In the genomic region with DNA sequence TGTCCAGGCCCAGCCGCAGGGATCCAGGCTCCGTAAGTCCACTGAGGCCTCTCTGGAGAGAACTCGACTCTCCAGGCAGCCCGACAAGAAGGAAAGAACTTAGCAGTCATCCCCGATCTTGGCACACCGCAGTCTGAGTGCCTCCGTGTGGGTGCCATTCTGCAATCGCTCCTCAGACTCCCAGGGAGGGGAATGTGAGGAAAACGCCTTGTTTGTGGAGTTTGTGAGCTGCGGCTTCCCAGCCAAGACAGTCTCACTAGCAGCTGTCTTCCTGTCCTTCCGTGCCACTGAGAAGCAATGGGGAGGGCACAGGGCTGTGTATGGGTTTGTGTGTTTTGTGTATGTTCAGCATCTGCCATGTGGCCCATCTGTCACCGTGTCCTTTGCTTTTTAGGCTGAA, we compare ENCODE assay signal across 24 mouse cellular contexts. TPM values are rescaled to one million over a fixed set of nuclear protein-coding genes. Genes with fewer than 3 reads are reported as not detected.
DNase-seq lines count a peak whose midpoint lies in the region; ATAC-seq and TF ChIP-seq lines count a peak whose summit lies in the region.
"Had no signal": no experiment of that assay in that cellular context is flagged by ENCODE, and none has a peak within 500 bp of the region (broad histone marks: within the 10 kb centered on the region; RNA-seq: fewer than 3 reads in every experiment).

No protein-coding gene starts in this region.

- H3K9me3 ChIP-seq in forebrain, embryonic 13.5 days (replicated peaks) = no peaks in the 10 kb centered on the region
- H3K9me3 ChIP-seq in forebrain, embryonic 10.5 days = no peaks in the 10 kb centered on the region
- H3K9me3 ChIP-seq: heart, embryonic 15.5 days; intestine, embryonic 15.5 days; kidney, embryonic 15.5 days; stomach, embryonic 15.5 days had no signal

- peaks cover 5% of the 10 kb centered on the region; the same call in 1 of the 2 replicates for H3K36me3 ChIP-seq in forebrain, embryonic 13.5 days (ENCODE audit: poor library complexity, severe bottlenecking)
- H3K36me3 ChIP-seq in forebrain, embryonic 10.5 days (replicated peaks) = no peaks in the 10 kb centered on the region
- H3K36me3 ChIP-seq: heart, embryonic 15.5 days; kidney, embryonic 15.5 days; stomach, embryonic 15.5 days had no signal

- TF ChIP-seq CTCF in brain, embryonic 14.5 days (IDR thresholded peaks at IDR 0.05; ENCODE audit: borderline replicate concordance, extremely low read depth, insufficient read depth, insufficient read length) = no peak

- 86% methylated on average over 12 of the region's 12 CpGs for WGBS in forebrain, embryonic 13.5 days
- WGBS in forebrain, embryonic 10.5 days = 85% methylated on average over 12 of the region's 12 CpGs

- H3K4me3 ChIP-seq in forebrain, embryonic 13.5 days = no peak overlapping the region
- no peak overlapping the region for H3K4me3 ChIP-seq in forebrain, embryonic 10.5 days
- H3K4me3 ChIP-seq: heart, embryonic 15.5 days; intestine, embryonic 15.5 days; kidney, embryonic 15.5 days; stomach, embryonic 15.5 days had no signal

- no peak overlapping the region for H3K4me2 ChIP-seq in forebrain, embryonic 13.5 days
- H3K4me2 ChIP-seq: heart, embryonic 15.5 days; intestine, embryonic 15.5 days; kidney, embryonic 15.5 days; midbrain, embryonic 11.5 days; stomach, embryonic 15.5 days had no signal

- ATAC-seq in forebrain, embryonic 13.5 days = no peak
- ATAC-seq: CD4-positive, CD25-positive, alpha-beta regulatory T cell, adult 4 months; intestine, embryonic 15.5 days; lung, postnatal 0 days; Patski had no signal

- DNase-seq in forebrain, embryonic 10.5 days (ENCODE audit: extremely low spot score, low spot score) = no peak
- DNase-seq in layer of hippocampus, adult 8-10 months (ENCODE audit: low spot score in 2 of 2) = peak; percentile 29 to 49
- DNase-seq in layer of hippocampus, postnatal 10 days (ENCODE audit: low spot score in 2 of 2) = no peak
- peak; percentile 67 for DNase-seq in brain, embryonic 14.5 days (ENCODE audit: low read depth)
- DNase-seq in left cerebral cortex, adult 18-20 months (ENCODE audit: low spot score in 2 of 2) = peak; percentile 29 to 31
- DNase-seq in kidney, postnatal 25 days = no peak
- no peak for DNase-seq in thymus, postnatal 25 days
- DNase-seq: adrenal gland, postnatal 10 days; cerebellum, adult 11 months; cerebellum, postnatal 25 days; gastrocnemius, postnatal 36 days; heart, postnatal 4 days; liver; retina, postnatal 1 day; thymus, adult 2 months had no signal

- H3K4me1 ChIP-seq in forebrain, embryonic 13.5 days = peaks cover 4% of the 10 kb centered on the region; the same call in 1 of the 2 replicates
- H3K4me1 ChIP-seq in forebrain, embryonic 10.5 days = peaks cover 11% of the 10 kb centered on the region
- H3K4me1 ChIP-seq: intestine, embryonic 15.5 days; kidney, embryonic 15.5 days had no signal

- H3K27ac ChIP-seq in forebrain, embryonic 13.5 days = peak overlapping the region; percentile 51
- H3K27ac ChIP-seq in forebrain, embryonic 10.5 days = no peak overlapping the region
- H3K27ac ChIP-seq: heart, embryonic 15.5 days; intestine, embryonic 15.5 days; kidney, embryonic 15.5 days; stomach, embryonic 15.5 days had no signal

- no peak overlapping the region for H3K9ac ChIP-seq in forebrain, embryonic 13.5 days
- H3K9ac ChIP-seq: heart, embryonic 15.5 days; intestine, embryonic 15.5 days; kidney, embryonic 15.5 days; stomach, embryonic 15.5 days had no signal

- H3K27me3 ChIP-seq in forebrain, embryonic 13.5 days = no peaks in the 10 kb centered on the region
- no peaks in the 10 kb centered on the region for H3K27me3 ChIP-seq in forebrain, embryonic 10.5 days (ENCODE audit: poor library complexity, severe bottlenecking)
- H3K27me3 ChIP-seq: heart, embryonic 15.5 days; intestine, embryonic 15.5 days; kidney, embryonic 15.5 days; Patski; stomach, embryonic 15.5 days had no signal

- TF ChIP-seq POLR2A in brain, embryonic 14.5 days (IDR thresholded peaks at IDR 0.05; ENCODE audit: borderline replicate concordance, extremely low read depth, insufficient read depth, insufficient read length, poor library complexity, severe bottlenecking) = no peak

RNA-seq across cellular contexts. Expression of gene Pde9a, which starts 36.6 kb away (rescaled TPM):
- polyA plus RNA-seq in forebrain, embryonic 13.5 days (2015; fragmentation: Nextera tagmentation; extraction: Ambion mirVana) = 46.4 and 52.3 TPM in 2 replicates
- 16.6 and 16.8 TPM in 2 replicates for polyA plus RNA-seq in forebrain, embryonic 10.5 days (2016; fragmentation: Nextera tagmentation; extraction: Ambion mirVana)
- 10 to 100 TPM; 22.5 to 35.1 (median 28.4) TPM for total RNA-seq in layer of hippocampus, adult 8-10 months (2022)
- total RNA-seq in layer of hippocampus, postnatal 10 days (2021) = 10 to 100 TPM; 34.0 to 38.9 TPM
- 60.9 and 112 TPM in 2 replicates for polyA plus RNA-seq in brain, embryonic 14.5 days (2012; rRNA removed)
- total RNA-seq in left cerebral cortex, adult 18-20 months (2021) = 10 to 100 TPM; 21.2 to 22.4 TPM
- polyA plus RNA-seq: CD4-positive, CD25-positive, alpha-beta regulatory T cell, adult 4 months; Patski had no signal

Comparison
In these comparisons a context has a peak if more than half of its experiments do, and no peak if none do; other contexts are left out.
1. DNase-seq: peak in layer of hippocampus, adult 8-10 months (2 of 2), brain, embryonic 14.5 days (single experiment) and left cerebral cortex, adult 18-20 months (2 of 2); none in forebrain, embryonic 10.5 days (single experiment), layer of hippocampus, postnatal 10 days (0 of 2), kidney, postnatal 25 days (0 of 2) and thymus, postnatal 25 days (single experiment).